Mouse (Mus musculus): ENCODE results near the gene Vps4b. TPM values are rescaled to one million over a fixed set of nuclear protein-coding genes. Genes with fewer than 3 reads are reported as not detected.

Gene Vps4b
- 218 TPM for polyA plus RNA-seq (2014; fragmentation: Illumina TruSeq; extraction: RNeasy Lipid Tissue Mini Kit (QIAGEN cat#74804); ENCODE audit: low read depth, low replicate concordance)

DNA sequence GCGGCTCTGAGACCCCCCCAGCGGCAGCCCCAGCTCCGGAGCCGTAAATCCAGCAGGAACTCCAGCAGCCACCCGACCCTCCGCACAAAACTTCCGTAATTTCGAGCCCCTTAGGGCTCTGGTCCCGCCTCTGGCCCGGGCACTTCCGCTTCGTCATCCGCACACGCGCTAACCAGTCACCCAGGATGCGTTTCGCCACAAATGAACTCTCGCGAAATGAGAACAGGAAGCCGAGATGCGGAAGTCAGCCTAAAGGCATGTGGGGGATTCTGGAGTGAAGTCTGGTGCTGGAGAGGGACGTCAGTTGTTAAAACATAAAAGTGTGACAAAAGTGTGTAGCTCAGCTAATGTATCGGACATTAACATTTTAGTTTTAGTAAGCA, at the start of gene Vps4b:
Gene Vps4b, minus strand, starts transcription at position 187 of the 383 bp plus-strand sequence.

DNA sequence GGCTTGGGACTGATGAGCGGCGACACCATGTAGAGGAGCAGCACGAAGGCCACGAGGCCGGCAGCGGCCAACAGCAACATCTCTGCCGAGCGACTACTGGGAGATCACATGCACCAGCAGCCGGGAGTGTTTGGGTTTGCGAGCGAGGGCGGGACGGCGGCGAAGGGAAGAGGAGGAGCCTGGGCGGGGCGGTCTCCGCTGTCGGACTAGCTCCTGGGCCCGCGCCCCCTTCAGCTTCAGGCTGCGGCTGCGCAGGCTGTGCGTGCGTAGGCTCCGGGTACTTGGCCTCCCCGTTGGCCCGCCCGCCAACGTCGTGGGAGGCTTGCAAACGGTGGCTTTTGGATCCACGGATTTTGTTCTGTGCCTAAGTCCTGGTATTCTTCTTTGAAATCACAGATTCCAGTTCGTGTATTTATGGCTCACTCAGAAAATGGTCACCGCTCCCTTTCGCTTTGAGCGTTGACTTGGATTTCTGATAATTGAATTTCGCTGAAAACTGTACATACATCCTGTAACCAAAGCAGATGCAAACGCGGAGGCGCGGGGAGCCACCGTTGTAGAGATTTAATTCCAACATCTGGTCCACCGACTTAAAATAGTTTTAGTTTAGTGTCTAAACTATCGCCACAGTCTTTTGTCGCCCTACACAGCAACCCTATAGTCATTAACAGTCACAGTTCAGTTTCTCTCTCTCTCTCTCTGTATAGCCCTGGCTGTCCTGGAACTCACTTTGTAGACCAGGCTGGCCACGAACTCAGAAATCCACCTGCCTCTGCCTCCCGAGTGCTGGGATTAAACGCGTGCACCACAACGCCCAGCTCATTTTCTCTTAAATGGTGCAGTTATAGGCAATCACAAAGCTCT, 36.7 kb downstream of the Vps4b start, which contains the start of gene Kdsr:
Gene Kdsr, minus strand, starts transcription at position 156 of the 864 bp plus-strand sequence.

Other genes with a start within 250 kb of the Vps4b start
- gene Bcl2, start 82.5 kb downstream of the Vps4b start, polyA plus RNA-seq (2014; fragmentation: Illumina TruSeq; extraction: RNeasy Lipid Tissue Mini Kit (QIAGEN cat#74804); ENCODE audit: low read depth, low replicate concordance): 13.4 TPM
- 23.1 TPM for gene Kdsr, start 37.0 kb downstream of the Vps4b start, polyA plus RNA-seq (2014; fragmentation: Illumina TruSeq; extraction: RNeasy Lipid Tissue Mini Kit (QIAGEN cat#74804); ENCODE audit: low read depth, low replicate concordance)
- 329 TPM for gene Serpinb5, start 64.4 kb upstream of the Vps4b start, polyA plus RNA-seq (2014; fragmentation: Illumina TruSeq; extraction: RNeasy Lipid Tissue Mini Kit (QIAGEN cat#74804); ENCODE audit: low read depth, low replicate concordance)
- not detected for gene Serpinb12, start 137.7 kb upstream of the Vps4b start, polyA plus RNA-seq (2014; fragmentation: Illumina TruSeq; extraction: RNeasy Lipid Tissue Mini Kit (QIAGEN cat#74804); ENCODE audit: low read depth, low replicate concordance)
- gene Serpinb13, start 184.3 kb upstream of the Vps4b start, polyA plus RNA-seq (2014; fragmentation: Illumina TruSeq; extraction: RNeasy Lipid Tissue Mini Kit (QIAGEN cat#74804); ENCODE audit: low read depth, low replicate concordance): not detected

All from sigmoid colon, adult 10 weeks (tissue).